Mouse (Mus musculus) neural tube, embryonic 13.5 days (tissue): ENCODE data around the gene Slamf8. TPM values are rescaled to one million over a fixed set of nuclear protein-coding genes. Genes with fewer than 3 reads are reported as not detected.

Source experiments
- ATAC-seq: fragments of 200-750 bp; cut with Nextera tagmentation; 2 replicates; pipeline ENCODE4 v1.8.0; 2017; ENCODE audit warnings: low read depth, mild to moderate bottlenecking, moderate TSS enrichment, moderate library complexity
- H3K27ac ChIP-seq: fragments of 300-500 bp; sonication (generic); replicated peaks from 2 replicates; pipeline ENCODE4 v1.5.1; 2015; ENCODE audit warnings: moderate library complexity, mild to moderate bottlenecking, inconsistent platforms
- H3K27me3 ChIP-seq: fragments of 300-500 bp; sonication (generic); 2 replicates; pipeline ENCODE4 v1.6.1; 2015; ENCODE audit warnings: mild to moderate bottlenecking, inconsistent platforms
- H3K36me3 ChIP-seq: fragments of 300-500 bp; sonication (generic); 2 replicates; pipeline ENCODE4 v1.6.1; 2015; ENCODE audit warnings: mild to moderate bottlenecking, inconsistent platforms
- H3K4me1 ChIP-seq: fragments of 300-500 bp; sonication (generic); replicated peaks from 2 replicates; pipeline ENCODE4 v1.6.1; 2015; ENCODE audit warnings: inconsistent platforms
- H3K4me2 ChIP-seq: fragments of 300-500 bp; sonication (generic); 2 replicates; pipeline ENCODE4 v1.6.1; 2015; ENCODE audit warnings: inconsistent platforms, mild to moderate bottlenecking, moderate library complexity
- H3K4me3 ChIP-seq: fragments of 300-500 bp; sonication (generic); 2 replicates; pipeline ENCODE4 v1.5.1; 2015; ENCODE audit warnings: mild to moderate bottlenecking, inconsistent platforms
- H3K9ac ChIP-seq: fragments of 300-500 bp; sonication (generic); 2 replicates; pipeline ENCODE4 v1.6.1; 2015; ENCODE audit warnings: moderate library complexity, mild to moderate bottlenecking, inconsistent platforms
- H3K9me3 ChIP-seq: fragments of 300-500 bp; sonication (generic); 2 replicates; pipeline ENCODE4 v1.6.1; 2016; ENCODE audit warnings: inconsistent platforms
- WGBS: fragments of 180-500 bp; shearing (Covaris S2); methylation state at CpG from one replicate; pipeline ENCODE4 v1.1.7; 2015; 5-methylcytosine and 5-hydroxymethylcytosine counted together
- polyA plus RNA-seq: library from polyadenylated mRNA; unstranded; fragments of >200 nt; fragmentation: Nextera tagmentation; extraction: Ambion mirVana; gene quantifications from 2 replicates; pipeline ENCODE4 v1.2.1, GENCODE M21; 2015

Slamf8 gene
- polyA plus RNA-seq, 1 experiment from 2014 or later: not detected

DNA sequence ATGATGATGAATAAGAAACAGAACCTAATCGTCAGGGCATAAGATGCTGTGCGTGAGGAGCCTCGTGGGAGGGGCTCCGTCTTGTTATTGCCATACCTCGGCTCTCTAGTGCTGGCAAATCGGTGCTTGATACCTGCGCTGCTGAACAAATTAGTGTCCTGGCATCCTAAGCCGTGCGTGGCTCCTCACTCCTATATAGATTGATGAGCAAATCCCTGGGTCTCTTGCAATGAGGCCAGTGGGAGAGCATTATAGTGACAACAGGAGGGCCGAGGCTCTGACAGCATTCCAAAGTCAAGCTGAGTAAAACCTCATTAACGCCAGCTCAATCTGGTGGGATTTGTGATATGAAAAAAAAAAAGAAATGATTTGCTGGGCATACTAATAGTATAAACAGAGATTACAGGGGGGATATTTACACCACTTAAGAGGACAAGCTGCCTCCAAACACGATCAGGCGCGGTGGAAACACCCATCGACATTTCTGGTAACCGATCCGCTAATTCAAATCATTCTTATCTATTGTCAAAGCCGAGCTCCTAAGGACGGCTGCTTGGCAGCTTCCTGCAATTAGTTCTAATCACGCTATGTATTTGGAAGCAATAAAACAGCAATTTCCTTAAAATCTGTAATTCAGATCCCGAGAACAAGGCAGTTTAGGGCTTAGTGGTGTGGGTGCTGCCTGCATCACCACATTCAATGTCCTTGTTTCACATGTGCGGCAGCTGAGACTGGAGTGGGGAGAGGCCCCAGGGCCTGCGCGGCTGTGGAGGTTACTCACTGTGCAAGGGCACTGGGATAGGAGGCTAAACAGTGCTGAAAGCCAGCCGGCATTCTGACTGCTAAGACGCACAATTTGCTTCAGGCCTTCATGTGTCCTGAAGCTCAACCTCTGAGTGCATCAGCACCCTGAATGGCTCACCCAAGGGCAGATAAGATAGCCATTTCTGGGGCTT, 4.5 kb downstream of the Slamf8 start:
- peak overlapping the region; percentile 26 for H3K4me2 ChIP-seq
- H3K4me3 ChIP-seq: no peak overlapping the region
- H3K27ac ChIP-seq: peak overlapping the region; percentile 91
- H3K9ac ChIP-seq: peak overlapping the region; percentile 45; the same call in 1 of the 2 replicates
- 0 out of 2 replicates have a peak, but pooled peaks cover 3% of the 10 kb centered on the region for H3K27me3 ChIP-seq
- peak; percentile 77 for ATAC-seq
- WGBS: 15% methylated on average over 26 of the region's 26 CpGs
- H3K36me3 ChIP-seq: no peaks in the 10 kb centered on the region
- peaks cover 18% of the 10 kb centered on the region for H3K4me1 ChIP-seq
- no peaks in the 10 kb centered on the region for H3K9me3 ChIP-seq

GRCm38 (mm10) chr1:172585026-172585425, 5.3 kb downstream of the Slamf8 start:
- H3K9ac ChIP-seq: no peak overlapping the region
- no peaks in the 10 kb centered on the region for H3K36me3 ChIP-seq
- 45% methylated on average over 4 of the region's 4 CpGs for WGBS
- H3K4me3 ChIP-seq: no peak overlapping the region
- H3K9me3 ChIP-seq: no peaks in the 10 kb centered on the region
- H3K27ac ChIP-seq: peak overlapping the region; percentile 91
- H3K4me2 ChIP-seq: 0 out of 2 replicates have a peak overlapping the region, but pooled peaks have one; percentile 26
- H3K27me3 ChIP-seq: 0 out of 2 replicates have a peak, but pooled peaks cover 3% of the 10 kb centered on the region
- peaks cover 18% of the 10 kb centered on the region for H3K4me1 ChIP-seq
- ATAC-seq: peak; percentile 11; the same call in 1 of the 2 replicates

- Histone ChIP-seq H3K4me3 (no peak overlapping the region), H3K27me3 (0 out of 2 replicates have a peak, but pooled peaks cover 3% of the 10 kb centered on the region), H3K9me3 (no peaks in the 10 kb centered on the region), H3K4me1 (peaks cover 18% of the 10 kb centered on the region), H3K4me2 (no peak overlapping the region), H3K27ac (peak overlapping the region; percentile 91), H3K9ac (no peak overlapping the region), H3K36me3 (no peaks in the 10 kb centered on the region)
- ATAC-seq: no peak
- WGBS: 92% methylated on average over 6 of the region's 6 CpGs
Measured at GRCm38 (mm10) chr1:172584271-172584670, 6.1 kb downstream of the Slamf8 start.

- WGBS: 90% methylated on average over 8 of the region's 8 CpGs
- Histone ChIP-seq H3K9me3 (no peaks in the 10 kb centered on the region), H3K9ac (no peak overlapping the region), H3K36me3 (no peaks in the 10 kb centered on the region), H3K27ac (no peak overlapping the region), H3K4me1 (peaks cover 18% of the 10 kb centered on the region), H3K4me2 (no peak overlapping the region), H3K4me3 (no peak overlapping the region), H3K27me3 (0 out of 2 replicates have a peak, but pooled peaks cover 3% of the 10 kb centered on the region)
- no peak for ATAC-seq
Measured at GRCm38 (mm10) chr1:172582436-172582835, 7.9 kb downstream of the Slamf8 start.

DNA sequence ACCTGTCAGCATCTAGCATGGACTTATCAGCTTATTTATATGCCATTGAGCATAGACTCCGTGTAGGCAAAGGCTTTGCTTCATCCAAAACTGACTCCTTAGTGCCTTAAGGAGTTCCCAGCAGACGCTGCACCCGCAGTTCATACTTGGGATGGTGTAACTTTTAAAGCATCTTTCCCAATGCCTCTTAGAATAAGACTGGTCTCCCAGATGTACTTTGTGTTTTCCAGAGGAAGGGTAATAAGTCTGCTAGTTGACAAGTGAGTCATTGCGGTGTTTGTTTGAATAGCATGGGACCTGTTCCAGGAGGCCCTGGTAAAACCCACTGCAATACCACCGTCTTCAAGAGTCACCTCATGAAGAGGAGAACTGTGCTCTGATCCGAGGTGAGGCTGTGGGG, 10.3 kb downstream of the Slamf8 start:
- no peaks in the 10 kb centered on the region for H3K9me3 ChIP-seq
- ATAC-seq: no peak
- H3K4me1 ChIP-seq: peaks cover 3% of the 10 kb centered on the region
- WGBS: 69% methylated on average over 6 of the region's 6 CpGs
- no peaks in the 10 kb centered on the region for H3K36me3 ChIP-seq
- H3K4me3 ChIP-seq: no peak overlapping the region
- no peak overlapping the region for H3K4me2 ChIP-seq
- no peak overlapping the region for H3K27ac ChIP-seq
- no peak overlapping the region for H3K9ac ChIP-seq
- H3K27me3 ChIP-seq: peaks cover 6% of the 10 kb centered on the region; the same call in 1 of the 2 replicates

DNA sequence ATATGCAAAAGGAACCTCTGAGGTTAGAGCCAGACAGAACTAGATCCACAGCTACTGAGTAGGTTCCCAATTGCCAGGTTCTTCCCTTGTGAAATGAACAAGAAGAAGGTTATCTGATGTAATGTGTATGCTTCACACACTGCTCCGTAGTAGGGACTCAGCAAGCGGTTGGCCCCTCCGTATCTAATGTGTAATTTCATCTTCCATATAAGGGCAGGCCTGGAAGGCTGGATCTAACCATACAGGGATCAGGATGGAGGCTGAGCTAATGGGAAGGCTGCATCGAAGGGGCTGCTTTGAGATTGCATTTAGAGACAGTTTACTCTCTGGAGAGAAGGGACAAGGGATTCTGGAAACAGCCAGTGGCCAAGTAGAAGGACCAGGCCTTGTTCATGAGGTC, 22.6 kb downstream of the Slamf8 start:
- H3K4me1 ChIP-seq: peaks cover 6% of the 10 kb centered on the region
- H3K4me2 ChIP-seq: no peak overlapping the region
- WGBS: 67% methylated on average over 4 of the region's 4 CpGs
- H3K27ac ChIP-seq: no peak overlapping the region
- H3K9ac ChIP-seq: no peak overlapping the region
- no peak overlapping the region for H3K4me3 ChIP-seq
- no peaks in the 10 kb centered on the region for H3K9me3 ChIP-seq
- no peaks in the 10 kb centered on the region for H3K36me3 ChIP-seq
- no peaks in the 10 kb centered on the region for H3K27me3 ChIP-seq
- ATAC-seq: no peak

GRCm38 (mm10) chr1:172566131-172566530, 24.2 kb downstream of the Slamf8 start:
- Histone ChIP-seq H3K9me3 (no peaks in the 10 kb centered on the region), H3K4me2 (no peak overlapping the region), H3K27me3 (peaks cover 15% of the 10 kb centered on the region), H3K9ac (no peak overlapping the region), H3K4me1 (peaks cover 17% of the 10 kb centered on the region), H3K36me3 (no peaks in the 10 kb centered on the region), H3K4me3 (no peak overlapping the region), H3K27ac (no peak overlapping the region)
- whole genome bisulfite sequencing: 70% methylated on average over 3 of the region's 3 CpGs
- no peak for ATAC-seq

- Histone ChIP-seq H3K4me1 (peaks cover 17% of the 10 kb centered on the region), H3K9me3 (no peaks in the 10 kb centered on the region), H3K4me3 (peak overlapping the region; percentile 61), H3K9ac (peak overlapping the region; percentile 81), H3K27ac (peak overlapping the region; percentile 74), H3K4me2 (peak overlapping the region; percentile 83), H3K36me3 (no peaks in the 10 kb centered on the region), H3K27me3 (peaks cover 25% of the 10 kb centered on the region)
- ATAC-seq: no peak
- WGBS: 2% methylated on average over 9 of the region's 10 CpGs
Measured at GRCm38 (mm10) chr1:172563465-172563828, 26.9 kb downstream of the Slamf8 start.

- WGBS: under 1% methylated on average over 66 of the region's 66 CpGs
- Histone ChIP-seq H3K4me2 (peak overlapping the region; percentile 83), H3K9ac (peak overlapping the region; percentile 81), H3K4me3 (peak overlapping the region; percentile 61), H3K9me3 (no peaks in the 10 kb centered on the region), H3K27me3 (peaks cover 25% of the 10 kb centered on the region), H3K36me3 (no peaks in the 10 kb centered on the region), H3K27ac (peak overlapping the region; percentile 74), H3K4me1 (peaks cover 17% of the 10 kb centered on the region)
- peak; percentile 92 for ATAC-seq
Measured at GRCm38 (mm10) chr1:172562641-172563464, 27.5 kb downstream of the Slamf8 start.

DNA sequence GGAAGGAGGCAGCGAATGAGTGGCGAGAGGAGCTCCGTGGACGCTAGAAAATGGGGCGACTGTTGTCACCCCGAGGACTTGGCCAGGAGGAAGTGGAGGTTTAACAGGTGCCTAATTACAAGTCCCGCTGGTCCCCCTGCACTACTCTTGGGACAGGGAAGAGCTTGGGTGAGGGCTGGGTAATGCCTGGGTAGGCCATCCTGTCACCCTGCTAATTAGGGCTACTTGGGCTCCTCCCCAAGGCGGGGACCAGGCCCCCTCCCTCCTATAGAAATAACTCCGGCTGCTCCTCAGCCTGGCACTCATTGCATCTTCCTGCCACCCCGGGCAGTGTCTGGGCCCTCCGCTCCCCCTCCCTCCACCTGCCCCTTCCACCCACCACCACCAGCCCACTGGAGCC, 34.7 kb downstream of the Slamf8 start, which contains the start of gene Vsig8:
Gene Vsig8, plus strand, starts transcription at position 301 of the 400 bp plus-strand sequence.
- H3K27ac ChIP-seq: no peak within 1 kb of the TSS
- H3K4me2 ChIP-seq: no peak within 1 kb of the TSS
- H3K4me3 ChIP-seq: no peak within 1 kb of the TSS
- peaks cover 10% of the 10 kb centered on the region for H3K27me3 ChIP-seq
- no peaks in the 10 kb centered on the region for H3K9me3 ChIP-seq
- no peak for ATAC-seq
- H3K9ac ChIP-seq: no peak within 1 kb of the TSS
- H3K36me3 ChIP-seq: no peaks in the 10 kb centered on the region
- peaks cover 14% of the 10 kb centered on the region for H3K4me1 ChIP-seq
- 71% methylated on average over 11 of the region's 11 CpGs for WGBS

GRCm38 (mm10) chr1:172552623-172553022, 37.7 kb downstream of the Slamf8 start:
- H3K4me2 ChIP-seq: no peak overlapping the region
- peaks cover 30% of the 10 kb centered on the region for H3K4me1 ChIP-seq
- H3K9ac ChIP-seq: no peak overlapping the region
- H3K36me3 ChIP-seq: no peaks in the 10 kb centered on the region
- no peak overlapping the region for H3K4me3 ChIP-seq
- H3K27me3 ChIP-seq: 0 out of 2 replicates have a peak, but pooled peaks cover 5% of the 10 kb centered on the region
- no peaks in the 10 kb centered on the region for H3K9me3 ChIP-seq
- whole genome bisulfite sequencing: 32% methylated on average over 1 of the region's 1 CpGs
- no peak for ATAC-seq
- H3K27ac ChIP-seq: no peak overlapping the region
